Mouse (Mus musculus) heart, embryonic 16.5 days (tissue): ENCODE data around the gene Acoxl. TPM values are rescaled to one million over a fixed set of nuclear protein-coding genes. Genes with fewer than 3 reads are reported as not detected.

Source experiments
- ATAC-seq: fragments of 200-750 bp; cut with Nextera tagmentation; replicated peaks from 2 replicates; pipeline ENCODE4 v1.8.0; 2017; ENCODE audit warnings: moderate number of reproducible peaks; ENCODE audit not compliant: insufficient read depth, low FRiP score; ENCODE audit errors: extremely low read depth
- H3K27ac ChIP-seq: fragments of 300-500 bp; sonication (generic); 2 replicates; pipeline ENCODE4 v1.5.1; 2014; ENCODE audit warnings: mild to moderate bottlenecking, low read length, control low read depth, moderate library complexity
- H3K27me3 ChIP-seq: fragments of 300-500 bp; sonication (generic); 2 replicates; pipeline ENCODE4 v1.6.1; 2014; ENCODE audit warnings: low read length, mixed read lengths; ENCODE audit not compliant: control insufficient read depth, insufficient read depth
- H3K36me3 ChIP-seq: fragments of 300-500 bp; sonication (generic); 2 replicates; pipeline ENCODE4 v1.6.1; 2014; ENCODE audit not compliant: control insufficient read depth, insufficient read depth
- H3K4me1 ChIP-seq: fragments of 300-500 bp; sonication (generic); 2 replicates; pipeline ENCODE4 v1.6.1; 2014; ENCODE audit warnings: low read length, mixed read lengths; ENCODE audit not compliant: control insufficient read depth, insufficient read depth
- H3K4me2 ChIP-seq: fragments of 300-500 bp; sonication (generic); 2 replicates; pipeline ENCODE4 v1.6.1; 2014; ENCODE audit warnings: low read depth, mild to moderate bottlenecking, control low read depth, low read length
- H3K4me3 ChIP-seq: fragments of 300-500 bp; sonication (generic); 2 replicates; pipeline ENCODE4 v1.5.1; 2014; ENCODE audit warnings: mild to moderate bottlenecking, control low read depth, low read length
- H3K9ac ChIP-seq: fragments of 300-500 bp; sonication (generic); 2 replicates; pipeline ENCODE4 v1.6.1; 2014; ENCODE audit warnings: low read length, control low read depth
- H3K9me3 ChIP-seq: fragments of 300-500 bp; sonication (generic); replicated peaks from 2 replicates; pipeline ENCODE4 v1.6.1; 2016; ENCODE audit warnings: low read length; ENCODE audit not compliant: control insufficient read depth
- WGBS: fragments of 180-500 bp; shearing (Covaris S2); extraction: QIAGEN DNeasy Blood & Tissue Kit; methylation state at CpG from one replicate; pipeline ENCODE4 v1.1.7; 2014; 5-methylcytosine and 5-hydroxymethylcytosine counted together
- polyA plus RNA-seq: library from polyadenylated mRNA; unstranded; fragments of >200 nt; fragmentation: Nextera tagmentation; extraction: Ambion mirVana; gene quantifications from 2 replicates; pipeline ENCODE4 v1.2.1, GENCODE M21; 2015

Gene Acoxl
- polyA plus RNA-seq, 1 experiment from 2014 or later = 0.11 TPM

GRCm38 (mm10) chr2:127908881-127909280 is 70.2 kb downstream of the Acoxl start:
- no peak for ATAC-seq
- no peaks in the 10 kb centered on the region for H3K36me3 ChIP-seq

GRCm38 (mm10) chr2:127909790-127910189 is 71.1 kb downstream of the Acoxl start:
- Histone ChIP-seq H3K27me3 (no peaks in the 10 kb centered on the region), H3K27ac (no peak overlapping the region), H3K4me3 (no peak overlapping the region), H3K36me3 (no peaks in the 10 kb centered on the region), H3K4me1 (no peaks in the 10 kb centered on the region), H3K9me3 (no peaks in the 10 kb centered on the region), H3K4me2 (no peak overlapping the region), H3K9ac (no peak overlapping the region)
- no peak for ATAC-seq
- WGBS = 86% methylated on average over 4 of the region's 4 CpGs

More at GRCm38 (mm10) chr2:127908881-127909280, 70.2 kb downstream of the Acoxl start:
- no peak overlapping the region for H3K9ac ChIP-seq
- H3K27ac ChIP-seq = no peak overlapping the region
- H3K4me1 ChIP-seq = no peaks in the 10 kb centered on the region
- H3K27me3 ChIP-seq = no peaks in the 10 kb centered on the region
- 43% methylated on average over 7 of the region's 7 CpGs for WGBS
- no peak overlapping the region for H3K4me3 ChIP-seq
- H3K4me2 ChIP-seq = no peak overlapping the region; the same call in 1 of the 2 replicates
- H3K9me3 ChIP-seq = no peaks in the 10 kb centered on the region

GRCm38 (mm10) chr2:127911579-127911978 is 72.9 kb downstream of the Acoxl start:
- H3K9me3 ChIP-seq = no peaks in the 10 kb centered on the region
- H3K4me3 ChIP-seq = no peak overlapping the region
- no peaks in the 10 kb centered on the region for H3K36me3 ChIP-seq
- H3K9ac ChIP-seq = no peak overlapping the region
- H3K27me3 ChIP-seq = no peaks in the 10 kb centered on the region
- no peak overlapping the region for H3K4me2 ChIP-seq
- no peak overlapping the region for H3K27ac ChIP-seq
- 91% methylated on average over 3 of the region's 3 CpGs for WGBS
- no peaks in the 10 kb centered on the region for H3K4me1 ChIP-seq
- ATAC-seq = no peak

DNA sequence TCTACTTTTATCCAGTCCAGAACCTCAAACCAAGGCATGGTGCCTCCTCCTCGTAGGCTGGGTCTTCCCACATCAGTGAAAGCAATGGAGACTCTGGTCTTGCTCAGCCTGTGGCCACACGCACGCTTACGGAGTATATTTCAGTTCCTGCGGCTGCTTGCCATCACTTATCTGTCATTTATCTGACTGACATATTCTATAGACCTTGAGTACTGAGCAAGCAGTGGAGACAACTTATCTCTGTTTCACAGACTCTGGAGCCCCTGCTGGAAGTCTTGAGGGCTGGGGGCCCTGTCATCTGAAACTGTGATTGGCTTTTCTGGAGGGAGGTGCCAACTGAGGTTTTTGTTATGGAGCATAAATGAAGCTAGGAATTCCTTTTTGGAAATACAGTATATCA is 75.4 kb downstream of the Acoxl start:
- Histone ChIP-seq H3K9ac (no peak overlapping the region), H3K9me3 (no peaks in the 10 kb centered on the region), H3K4me3 (no peak overlapping the region), H3K4me1 (no peaks in the 10 kb centered on the region), H3K36me3 (no peaks in the 10 kb centered on the region), H3K27me3 (no peaks in the 10 kb centered on the region), H3K27ac (no peak overlapping the region), H3K4me2 (no peak overlapping the region)
- 41% methylated on average over 5 of the region's 5 CpGs for WGBS
- ATAC-seq = no peak

- 51% methylated on average over 7 of the region's 7 CpGs for WGBS
- H3K27me3 ChIP-seq = no peaks in the 10 kb centered on the region
- ATAC-seq = no peak
- H3K27ac ChIP-seq = no peak overlapping the region
- H3K36me3 ChIP-seq = no peaks in the 10 kb centered on the region
- no peaks in the 10 kb centered on the region for H3K4me1 ChIP-seq
- no peaks in the 10 kb centered on the region for H3K9me3 ChIP-seq
- H3K4me3 ChIP-seq = no peak overlapping the region
- H3K9ac ChIP-seq = no peak overlapping the region
- H3K4me2 ChIP-seq = no peak overlapping the region
Observed at GRCm38 (mm10) chr2:127916804-127917410, 78.2 kb downstream of the Acoxl start.

GRCm38 (mm10) chr2:127919740-127920139 is 81.1 kb downstream of the Acoxl start:
- no peak overlapping the region for H3K9ac ChIP-seq
- ATAC-seq = no peak
- no peaks in the 10 kb centered on the region for H3K9me3 ChIP-seq
- H3K27me3 ChIP-seq = no peaks in the 10 kb centered on the region
- H3K4me1 ChIP-seq = peaks cover 8% of the 10 kb centered on the region; the same call in 1 of the 2 replicates
- H3K27ac ChIP-seq = no peak overlapping the region
- H3K4me3 ChIP-seq = no peak overlapping the region
- no peak overlapping the region for H3K4me2 ChIP-seq
- WGBS = 74% methylated on average over 1 of the region's 1 CpGs
- H3K36me3 ChIP-seq = no peaks in the 10 kb centered on the region

DNA sequence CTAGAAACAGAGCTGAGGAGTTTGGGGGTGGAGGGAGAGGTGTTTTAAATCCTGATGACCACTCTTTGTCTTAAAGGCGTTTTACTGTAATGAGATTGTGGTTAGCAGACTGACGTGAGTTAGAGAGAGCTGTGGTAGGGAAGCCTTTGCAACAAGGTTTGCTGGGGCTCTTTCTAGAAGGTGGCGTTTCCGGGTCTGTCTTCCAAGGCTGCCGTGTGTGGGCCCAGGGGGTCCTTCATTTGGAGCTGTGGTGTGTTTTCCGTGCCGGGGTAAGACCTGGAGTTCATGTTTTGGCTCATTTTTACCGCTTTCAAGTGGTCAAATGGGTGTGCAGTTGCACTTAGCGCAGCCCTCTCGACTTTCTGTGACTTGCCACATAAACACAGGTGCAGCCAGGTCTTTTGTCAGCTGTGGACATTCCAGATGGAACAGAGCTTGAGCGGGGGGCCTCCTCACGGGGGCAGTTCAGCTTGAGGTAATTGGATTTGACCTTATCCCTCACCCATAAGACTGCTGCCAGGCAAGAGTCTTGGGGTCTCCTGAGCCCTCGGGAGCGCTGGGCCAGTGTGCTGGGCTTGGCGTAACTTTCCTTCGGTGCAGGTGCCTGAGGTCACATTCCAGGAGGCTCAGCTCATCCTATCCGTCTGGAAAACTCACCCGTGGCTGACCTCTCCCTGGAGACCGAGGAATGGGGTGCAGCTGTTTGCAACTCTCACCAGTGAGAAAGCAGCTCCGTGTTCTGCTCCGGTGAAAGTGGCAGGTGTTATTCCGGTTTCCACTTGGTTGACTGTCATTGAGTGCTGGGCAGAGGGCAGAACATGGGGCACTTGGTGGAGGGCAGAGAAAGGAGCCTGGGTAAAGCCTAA is 83.6 kb downstream of the Acoxl start:
- Histone ChIP-seq H3K27ac (0 out of 2 replicates have a peak overlapping the region, but pooled peaks have one; percentile 10), H3K36me3 (no peaks in the 10 kb centered on the region), H3K9ac (no peak overlapping the region), H3K9me3 (no peaks in the 10 kb centered on the region), H3K27me3 (no peaks in the 10 kb centered on the region), H3K4me2 (no peak overlapping the region), H3K4me3 (no peak overlapping the region), H3K4me1 (peaks cover 8% of the 10 kb centered on the region; the same call in 1 of the 2 replicates)
- 46% methylated on average over 22 of the region's 22 CpGs for WGBS
- ATAC-seq = no peak

DNA sequence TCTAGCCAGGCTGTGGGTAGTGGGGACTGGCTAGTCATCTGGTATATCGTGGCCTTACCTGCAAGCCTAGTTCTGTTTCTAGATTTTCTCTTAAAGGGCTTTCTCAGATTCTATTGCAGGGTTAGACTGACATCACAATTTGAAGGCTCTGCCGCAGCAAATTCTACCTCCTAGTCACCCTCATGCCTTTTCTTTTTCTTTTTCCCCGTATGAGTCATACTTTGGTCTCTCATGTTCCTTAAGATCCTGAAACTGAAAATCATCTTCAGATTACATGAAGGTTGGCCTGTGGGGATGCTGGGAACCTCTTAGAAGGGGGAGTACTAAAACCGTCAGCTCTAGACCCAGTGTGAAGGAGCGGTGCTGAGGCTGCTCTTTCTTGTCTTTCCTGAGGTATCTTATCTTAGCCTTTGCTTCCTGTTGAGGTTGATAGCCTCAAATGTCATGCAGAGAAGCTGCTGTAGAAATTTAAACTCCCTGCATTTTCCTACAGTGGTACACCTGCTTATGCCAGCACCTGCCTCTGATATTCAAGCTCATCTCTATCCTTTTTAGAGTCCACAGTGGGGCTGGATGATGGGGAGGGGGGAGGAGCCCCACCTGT is 84.5 kb downstream of the Acoxl start:
- H3K9ac ChIP-seq = no peak overlapping the region
- H3K4me1 ChIP-seq = peaks cover 8% of the 10 kb centered on the region; the same call in 1 of the 2 replicates
- no peaks in the 10 kb centered on the region for H3K9me3 ChIP-seq
- no peak overlapping the region for H3K4me3 ChIP-seq
- H3K36me3 ChIP-seq = no peaks in the 10 kb centered on the region
- no peaks in the 10 kb centered on the region for H3K27me3 ChIP-seq
- no peak overlapping the region for H3K4me2 ChIP-seq
- WGBS = 72% methylated on average over 5 of the region's 5 CpGs
- ATAC-seq = no peak
- H3K27ac ChIP-seq = 0 out of 2 replicates have a peak overlapping the region, but pooled peaks have one; percentile 10
